Mouse (Mus musculus) megakaryocyte-erythroid progenitor cell, adult 5-6 weeks (primary cell): ENCODE measurements at regions not wholly inside any gene's neighbourhood (a gene's known extent, or its start where the extent isn't known, plus 50 kb on each side); places are given as distances from the start of the nearest gene placed in this dataset.
A peak's percentile ranks its signal among the peaks of the same experiment; 100 is the strongest.

Experiments
- ATAC-seq: replicated peaks from 2 replicates; pipeline ENCODE4 v1.8.0; 2016; ENCODE audit warnings: mild to moderate bottlenecking, inconsistent platforms; ENCODE audit not compliant: severe bottlenecking, poor library complexity, low FRiP score, low TSS enrichment

GRCm38 (mm10) chr6:148553616-148554015 lies 109.4 kb upstream of the Tmtc1 start:
- ATAC-seq = no peak

- ATAC-seq = no peak
Measured at GRCm38 (mm10) chr6:148551097-148551496, 106.9 kb upstream of the Tmtc1 start.

GRCm38 (mm10) chr6:148548138-148548778 lies 104.1 kb upstream of the Tmtc1 start:
- no peak for ATAC-seq

DNA sequence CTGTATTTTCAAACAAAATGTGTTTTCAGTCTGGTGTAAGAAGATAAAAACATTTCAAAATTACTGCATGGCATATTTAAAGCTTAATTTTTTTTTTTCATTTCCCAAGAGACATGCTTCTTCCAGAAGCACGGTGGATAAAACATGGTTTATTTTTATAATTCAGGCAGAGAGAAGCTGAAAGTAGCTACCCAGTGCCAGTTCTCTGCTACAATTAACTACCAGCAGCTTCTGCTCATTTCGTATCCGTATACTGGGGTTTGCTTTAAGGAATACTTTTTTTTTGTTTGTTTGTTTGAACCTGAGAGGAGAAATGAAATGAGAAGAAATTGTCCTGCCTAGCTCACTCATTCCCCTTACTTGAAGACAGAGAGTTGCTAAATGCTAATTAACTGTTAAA lies 98.9 kb upstream of the Tmtc1 start:
- ATAC-seq = no peak

GRCm38 (mm10) chr6:148541981-148542380 lies 97.8 kb upstream of the Tmtc1 start:
- no peak for ATAC-seq

DNA sequence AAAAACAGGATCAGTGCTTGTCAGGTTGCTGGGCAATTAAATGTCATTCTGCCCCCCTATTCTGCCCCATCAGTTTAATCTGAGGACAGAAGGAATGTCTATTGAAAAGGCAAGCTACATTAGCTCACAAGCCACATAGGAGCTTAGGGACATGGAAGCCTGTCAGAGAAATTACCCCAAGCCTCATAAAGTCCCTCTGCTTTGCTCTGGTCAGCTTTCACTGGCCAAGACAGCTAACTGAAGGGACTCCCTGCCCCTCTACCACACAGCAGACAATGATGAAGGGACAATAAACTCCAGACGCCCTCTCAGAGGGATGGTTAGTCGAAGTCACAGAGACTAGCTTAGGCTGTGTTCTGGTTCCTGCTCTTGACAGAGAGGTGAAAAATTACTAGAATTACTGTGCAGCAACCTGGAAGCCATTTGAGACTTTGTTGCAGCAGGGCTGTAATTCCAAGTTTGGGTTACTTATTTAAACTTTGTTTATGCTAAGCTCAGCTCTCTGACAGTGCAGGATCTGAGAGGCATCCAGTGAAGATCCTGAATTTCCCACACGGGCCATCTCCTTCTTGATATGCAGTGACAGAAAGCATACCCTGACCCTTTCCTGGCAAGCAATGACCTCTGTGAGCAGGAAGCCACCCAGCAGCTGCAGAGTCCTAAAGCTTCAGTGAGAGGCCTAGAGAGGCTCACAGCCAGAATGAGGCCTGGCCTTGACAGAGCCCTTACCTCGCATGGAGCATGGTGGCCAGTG lies 95.2 kb upstream of the Tmtc1 start:
- ATAC-seq = no peak

DNA sequence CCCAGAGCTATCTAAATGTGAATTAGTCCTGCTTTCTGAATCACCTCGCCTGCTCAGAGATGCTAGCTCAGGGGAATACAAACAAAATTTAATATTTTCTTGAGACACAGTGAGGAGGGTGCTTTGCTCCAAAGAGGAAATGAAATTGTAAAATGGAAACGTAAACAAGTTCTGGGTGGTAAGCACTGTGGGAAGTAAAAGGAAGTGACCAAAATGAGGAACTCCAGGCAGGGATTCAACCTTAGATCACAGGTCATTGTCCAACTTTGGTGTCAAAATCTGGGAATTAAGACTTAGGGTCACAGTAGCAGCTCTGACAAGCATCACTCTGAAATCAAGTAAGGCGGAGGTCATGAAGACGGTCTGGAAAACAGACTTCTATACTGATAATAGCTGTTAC lies 90.2 kb upstream of the Tmtc1 start:
- ATAC-seq = no peak

- ATAC-seq = 0 out of 2 replicates have a peak, but pooled peaks have one; percentile 46
Measured at GRCm38 (mm10) chr6:148531068-148531467, 86.9 kb upstream of the Tmtc1 start.

DNA sequence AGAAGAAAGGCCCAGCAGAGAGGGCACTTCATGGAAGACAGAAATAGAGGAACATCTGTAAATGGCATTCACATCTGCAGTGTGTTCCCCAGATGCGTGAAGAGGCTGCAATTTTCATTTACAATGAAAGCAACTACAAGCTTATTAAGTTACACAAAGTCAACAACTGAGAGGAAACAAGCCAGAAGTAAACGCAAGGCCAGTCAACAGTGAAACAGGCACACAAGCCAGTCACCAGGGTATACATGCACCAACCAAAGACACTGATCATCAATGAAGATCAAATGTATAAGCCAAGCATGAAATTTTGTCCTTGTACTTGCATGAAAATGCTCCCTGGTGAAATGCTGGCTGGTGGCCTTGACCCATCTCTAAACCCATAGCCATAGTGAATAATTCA lies 84.4 kb upstream of the Tmtc1 start:
- no peak for ATAC-seq

DNA sequence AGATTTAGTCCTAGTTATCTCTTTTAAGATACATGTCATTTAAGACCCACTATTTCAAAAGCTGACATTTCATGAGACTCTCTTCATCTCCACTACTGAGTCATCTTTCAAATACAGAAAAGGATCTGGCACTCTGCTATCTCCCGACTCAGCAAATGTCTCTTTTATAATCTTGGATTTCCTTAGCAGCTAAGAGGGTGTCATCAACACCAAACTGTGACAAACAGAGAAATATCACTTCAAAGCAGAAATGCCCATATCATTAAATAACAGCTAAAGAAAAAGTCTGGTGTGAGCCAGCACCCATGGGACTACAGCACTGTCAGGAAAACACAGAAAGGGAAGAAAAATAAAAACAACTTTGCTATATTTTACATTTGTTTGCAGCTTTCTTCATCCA lies 78.7 kb upstream of the Tmtc1 start:
- peak; percentile 77 for ATAC-seq

DNA sequence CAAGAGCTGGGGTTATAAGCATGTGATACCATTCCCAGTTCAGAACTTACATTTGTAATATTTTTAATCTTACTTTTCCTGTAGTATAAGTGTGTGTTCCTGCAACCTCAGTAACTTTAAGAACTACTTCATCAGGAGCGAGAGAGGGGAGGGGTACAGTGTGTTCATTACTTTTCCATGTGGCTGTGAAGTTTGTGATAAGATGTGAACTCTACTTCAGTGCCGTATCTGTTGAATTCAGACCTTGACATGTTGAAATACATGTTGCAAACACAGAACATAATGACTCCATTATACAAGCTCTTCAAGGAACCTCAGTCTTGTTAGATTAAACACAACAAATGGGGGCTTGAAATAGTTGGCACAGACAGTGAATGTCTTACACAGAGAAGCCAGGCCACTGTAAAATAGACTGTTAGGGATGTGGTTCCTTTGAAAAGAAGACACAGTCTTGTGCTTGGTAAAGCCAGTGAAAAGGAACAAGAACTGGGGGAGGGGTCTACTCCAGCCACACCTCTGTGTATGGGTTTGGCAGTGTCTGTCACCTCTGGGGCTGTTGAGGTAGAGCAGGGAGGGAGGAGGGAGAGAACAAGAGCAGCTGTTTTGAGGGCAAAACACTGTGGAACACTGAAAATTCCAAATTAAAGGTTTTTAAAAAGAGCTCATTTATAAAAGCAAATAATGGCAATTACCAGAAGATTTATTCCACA lies 73.5 kb upstream of the Tmtc1 start:
- peak; percentile 69 for ATAC-seq

DNA sequence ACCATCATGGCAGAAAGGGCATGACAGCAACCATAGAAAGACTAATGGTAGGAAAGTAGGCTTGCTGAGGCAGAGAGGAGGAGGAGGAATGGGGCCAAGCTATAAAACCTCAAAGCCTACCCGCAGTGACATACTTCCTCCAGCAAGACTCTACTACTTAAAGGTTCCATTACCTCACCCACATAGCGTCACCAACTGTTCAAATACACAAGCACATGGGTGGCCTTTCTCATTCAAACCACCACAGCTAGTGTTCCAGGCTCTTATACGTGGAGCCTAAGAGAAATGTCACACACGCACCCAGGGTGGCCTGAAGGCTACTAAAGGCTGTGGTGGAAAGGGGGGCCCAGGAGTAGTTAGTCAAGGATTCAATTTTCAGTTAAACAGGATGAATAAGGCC lies 72.5 kb upstream of the Tmtc1 start:
- ATAC-seq = no peak

DNA sequence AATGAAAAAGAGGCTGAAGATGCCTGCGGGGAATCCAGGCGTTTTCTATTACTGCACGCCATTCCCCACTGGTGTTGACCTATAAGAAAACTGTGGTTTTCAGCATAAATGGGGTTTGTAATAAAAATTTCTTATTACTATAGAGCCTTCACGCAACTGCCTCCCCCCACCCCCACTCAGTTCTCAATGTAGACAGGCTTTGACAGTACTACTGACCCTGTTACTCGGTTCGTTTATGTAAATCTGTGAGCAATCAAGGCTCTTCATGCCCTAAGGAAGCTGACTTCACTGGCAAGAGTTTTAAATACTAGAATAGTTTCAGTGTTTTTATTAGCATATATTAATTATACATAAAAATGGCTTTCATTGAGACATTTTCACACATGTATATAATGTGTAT lies 70.9 kb upstream of the Tmtc1 start:
- no peak for ATAC-seq

- peak; percentile 62 for ATAC-seq
Measured at GRCm38 (mm10) chr6:148514645-148515044, 70.5 kb upstream of the Tmtc1 start.

- no peak for ATAC-seq
Measured at GRCm38 (mm10) chr6:148514124-148514523, 69.9 kb upstream of the Tmtc1 start.

DNA sequence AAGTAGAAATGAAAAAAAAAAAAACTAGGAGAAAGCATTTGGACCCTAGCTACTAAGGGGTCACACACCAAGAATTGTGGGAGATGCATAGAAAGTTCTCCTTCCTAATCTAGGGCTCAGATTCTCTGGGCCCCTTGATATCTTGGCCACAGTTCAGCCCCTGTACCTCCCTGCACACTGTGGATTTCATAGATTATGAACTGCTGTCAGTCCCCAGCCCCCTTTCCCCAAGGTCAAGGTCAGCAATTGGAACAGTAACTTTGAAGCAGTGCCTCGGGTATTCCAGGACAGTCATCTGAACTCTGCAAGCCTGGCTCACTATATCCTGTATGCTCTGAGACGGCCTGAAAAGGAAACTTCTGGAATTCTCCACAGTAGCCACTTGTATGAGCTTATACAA lies 68.9 kb upstream of the Tmtc1 start:
- ATAC-seq = peak; percentile 36; the same call in 1 of the 2 replicates

GRCm38 (mm10) chr6:148505325-148505724 lies 61.1 kb upstream of the Tmtc1 start:
- ATAC-seq = no peak

DNA sequence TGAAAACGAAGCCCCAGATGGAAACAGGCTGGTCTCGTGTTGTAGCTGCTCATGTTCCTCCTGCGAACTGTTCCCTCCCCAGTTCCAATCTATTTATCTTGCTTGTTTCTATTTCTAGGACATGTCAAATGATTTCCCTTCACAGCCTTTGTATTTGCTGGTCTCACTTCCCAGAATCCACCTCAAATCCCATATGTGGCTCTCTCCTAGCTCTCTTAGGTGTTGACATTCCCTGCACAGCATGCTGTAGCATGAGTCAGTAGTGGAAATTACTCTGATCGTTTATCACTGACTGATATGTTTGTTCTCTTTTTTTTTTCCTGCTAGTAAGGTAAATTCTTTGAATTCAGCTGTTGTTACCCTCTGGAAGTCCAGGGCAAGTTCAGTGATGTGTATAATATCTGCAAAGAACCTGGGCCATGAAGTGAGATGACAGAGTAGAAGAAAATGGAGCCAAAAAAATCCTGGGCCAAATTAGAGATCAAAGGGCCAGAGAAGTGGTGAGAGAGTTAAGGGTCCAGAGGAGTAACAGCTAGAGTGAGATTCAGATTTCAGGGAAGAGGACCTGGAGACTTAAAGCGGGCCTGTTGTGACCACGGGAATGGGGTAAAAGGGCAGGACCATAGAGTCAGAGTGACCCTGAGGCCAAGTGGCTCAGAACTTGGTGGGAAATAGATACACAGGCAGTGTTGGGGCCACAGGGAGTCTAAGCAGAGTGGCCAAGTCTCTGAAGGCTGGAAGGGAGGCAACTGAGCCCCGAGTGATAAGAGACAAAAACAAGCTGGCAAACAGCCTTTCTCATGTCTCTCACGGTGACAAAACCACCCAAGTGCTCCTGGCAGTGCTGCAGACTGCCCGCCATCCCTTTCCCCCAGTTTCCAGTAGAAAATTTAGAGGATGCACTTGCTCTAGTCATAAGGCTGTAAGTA lies 56.3 kb upstream of the Tmtc1 start:
- ATAC-seq = peak; percentile 74
